Mouse (Mus musculus) embryo, embryonic 10 days (tissue): ENCODE measurements around the gene Skp1a.
"Not testable (repeated sequence)": the region's sequence is repeated elsewhere in the genome, so short reads cannot be mapped to it uniquely, and the experiment has no call there.

Experiments
- DNase-seq: peaks from one replicate; pipeline ENCODE4 v3.0.0-alpha.2; 2015; ENCODE audit warnings: low spot score

The Skp1a gene

DNA sequence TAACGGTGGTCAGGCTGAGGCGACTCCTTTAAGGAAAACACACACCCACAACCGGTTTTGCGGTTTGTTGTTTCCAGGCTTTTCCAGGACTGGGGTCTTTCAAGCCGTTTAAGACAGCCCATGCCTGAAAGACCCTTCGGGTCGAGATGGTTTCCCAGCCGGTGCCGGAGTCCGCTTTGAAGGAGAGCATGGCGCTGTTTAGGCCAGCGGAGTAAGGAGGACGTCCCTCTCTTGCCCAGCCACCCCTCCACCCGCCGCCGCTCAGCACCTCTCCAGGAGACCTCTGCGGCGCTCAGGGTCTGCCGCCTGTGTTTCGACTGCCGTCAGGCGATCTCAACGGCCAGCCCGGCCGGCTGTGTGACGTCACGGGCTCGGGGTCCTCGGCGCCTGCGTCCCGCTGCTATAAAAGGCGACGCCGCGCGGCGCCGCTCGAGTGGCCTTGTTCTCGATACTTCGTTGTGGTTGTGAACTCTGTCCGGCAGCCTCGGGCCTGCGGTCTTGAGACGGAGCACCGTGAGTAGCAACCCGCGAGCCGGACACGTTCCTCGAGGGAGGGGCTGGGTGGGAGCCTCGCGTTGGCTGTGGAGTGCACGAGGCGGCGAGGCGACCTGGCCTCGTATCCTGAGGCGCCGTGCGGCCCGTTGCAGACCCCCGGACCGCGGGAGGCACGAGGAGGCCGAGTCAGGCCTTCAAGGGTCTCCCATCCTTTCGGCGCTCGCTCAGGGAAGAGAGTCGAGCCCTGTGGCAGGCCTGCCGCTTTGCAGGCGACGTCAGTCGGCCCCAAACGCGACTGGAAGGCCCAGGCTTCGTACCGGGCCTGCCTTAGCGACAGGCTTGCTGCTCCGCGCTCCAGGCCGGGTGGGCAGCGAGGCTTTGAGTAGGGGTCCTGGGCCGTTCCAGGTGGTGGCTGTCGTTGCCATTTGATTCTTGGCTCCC is at the start of gene Skp1a:
TSS of gene Skp1a (plus strand) at position 390 of the 936 bp plus-strand sequence.
- peak; percentile 87 for DNase-seq

DNA sequence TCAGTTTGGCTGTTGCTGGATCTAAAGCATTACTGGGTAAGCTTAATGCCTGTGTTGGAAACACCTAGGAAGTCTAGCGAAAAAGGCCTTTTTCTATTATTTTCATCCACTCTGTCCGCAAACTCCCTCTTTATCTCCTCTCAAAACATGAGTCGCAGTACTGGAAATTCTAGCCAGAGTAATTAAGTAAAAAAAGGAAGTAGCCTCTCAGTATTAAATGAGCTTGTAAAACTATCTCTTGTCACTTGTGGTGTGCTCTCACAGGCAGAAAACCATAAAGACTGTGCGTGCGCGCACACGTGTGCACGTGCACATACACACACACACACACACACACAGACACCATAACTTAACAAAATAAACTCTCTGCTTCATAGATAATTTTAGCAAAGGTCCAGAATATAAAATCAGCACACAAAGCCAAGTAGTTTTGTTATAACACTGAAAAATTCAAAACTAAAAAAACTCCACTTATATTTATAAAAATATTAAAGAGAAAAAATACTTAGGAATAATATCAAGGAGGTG is 35.2 kb upstream of the Skp1a start:
- DNase-seq, result not testable (repeated sequence)

DNA sequence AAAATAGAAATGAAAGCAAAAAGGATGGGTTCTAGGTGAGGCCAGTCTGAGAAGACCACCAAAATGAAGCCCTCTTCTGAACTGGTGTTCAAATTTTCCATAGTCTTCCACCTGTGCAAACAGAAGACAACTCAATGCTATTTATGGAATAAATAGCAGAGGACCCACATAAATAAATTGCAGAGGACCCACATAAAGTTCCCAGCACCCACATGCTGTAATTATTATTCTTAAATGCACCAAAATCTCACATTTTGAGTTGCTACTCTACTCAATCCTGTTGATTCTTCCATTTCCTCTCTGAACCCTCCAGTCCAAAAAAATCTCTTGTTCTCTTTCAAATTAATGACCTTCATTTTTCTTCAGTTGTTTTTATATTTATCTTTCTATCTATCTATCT is 17.9 kb upstream of the Skp1a start, which contains the start of gene Olfr1371:
TSS of gene Olfr1371 (minus strand) at position 101 of the 400 bp plus-strand sequence.
- no peak for DNase-seq

DNA sequence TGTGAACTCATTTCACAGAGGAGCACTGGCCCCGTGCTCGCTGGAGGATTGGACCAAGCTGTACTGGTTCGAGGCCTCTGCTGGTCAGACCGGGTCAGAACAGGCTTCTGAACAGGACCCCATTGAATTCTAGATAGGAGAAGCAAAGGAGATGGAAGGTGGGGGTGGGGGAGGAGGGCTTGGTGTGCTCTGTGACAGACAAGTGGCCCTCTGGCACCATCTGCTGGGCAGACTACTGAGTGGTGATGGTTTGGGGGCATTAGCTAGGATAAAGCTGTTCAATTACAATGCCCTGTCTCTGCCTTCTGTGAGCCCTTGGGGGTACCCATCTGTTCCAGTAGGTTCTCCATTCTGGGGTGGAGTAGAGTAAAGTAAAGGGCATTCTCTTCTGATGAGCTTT is 11.5 kb upstream of the Skp1a start:
- DNase-seq, result peak; percentile 80

DNA sequence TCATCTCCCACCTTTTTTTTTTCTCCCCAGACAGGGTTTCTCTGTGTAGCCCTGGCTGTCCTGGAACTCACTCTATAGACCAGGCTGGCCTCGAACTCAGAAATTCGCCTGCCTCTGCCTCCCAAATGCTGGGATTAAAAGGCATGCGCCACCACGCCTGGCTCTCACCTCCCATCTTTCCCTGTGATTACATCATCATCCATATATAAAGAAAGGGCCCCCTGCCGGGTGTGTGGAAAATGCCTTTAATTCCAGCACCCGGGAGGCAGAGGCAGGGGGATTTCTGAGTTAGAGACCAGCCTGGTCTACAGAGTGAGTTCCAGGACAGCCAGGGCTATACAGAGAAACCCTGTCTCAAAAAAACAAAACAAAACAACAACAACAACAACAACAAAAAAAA is 9.9 kb upstream of the Skp1a start:
- DNase-seq, result not testable (repeated sequence)

DNA sequence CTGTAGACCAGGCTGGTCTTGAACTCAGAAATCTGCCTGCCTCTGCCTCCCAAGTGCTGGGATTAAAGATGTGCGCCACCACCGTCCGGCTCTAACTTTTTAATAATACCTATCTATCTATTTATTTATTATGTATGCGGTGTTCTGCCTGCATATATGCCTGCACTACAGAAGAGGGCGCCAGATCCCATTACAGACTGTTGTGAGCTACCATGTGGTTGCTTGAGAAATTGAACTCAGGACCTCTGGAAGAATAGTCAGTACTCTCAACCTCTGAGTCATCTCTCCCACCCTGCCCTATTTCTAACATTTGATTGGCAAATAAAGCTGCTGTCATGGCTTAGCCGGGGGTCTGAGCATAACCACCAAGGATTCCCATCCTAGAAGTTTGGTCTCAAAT is 8.9 kb upstream of the Skp1a start:
- DNase-seq, result peak; percentile 11

DNA sequence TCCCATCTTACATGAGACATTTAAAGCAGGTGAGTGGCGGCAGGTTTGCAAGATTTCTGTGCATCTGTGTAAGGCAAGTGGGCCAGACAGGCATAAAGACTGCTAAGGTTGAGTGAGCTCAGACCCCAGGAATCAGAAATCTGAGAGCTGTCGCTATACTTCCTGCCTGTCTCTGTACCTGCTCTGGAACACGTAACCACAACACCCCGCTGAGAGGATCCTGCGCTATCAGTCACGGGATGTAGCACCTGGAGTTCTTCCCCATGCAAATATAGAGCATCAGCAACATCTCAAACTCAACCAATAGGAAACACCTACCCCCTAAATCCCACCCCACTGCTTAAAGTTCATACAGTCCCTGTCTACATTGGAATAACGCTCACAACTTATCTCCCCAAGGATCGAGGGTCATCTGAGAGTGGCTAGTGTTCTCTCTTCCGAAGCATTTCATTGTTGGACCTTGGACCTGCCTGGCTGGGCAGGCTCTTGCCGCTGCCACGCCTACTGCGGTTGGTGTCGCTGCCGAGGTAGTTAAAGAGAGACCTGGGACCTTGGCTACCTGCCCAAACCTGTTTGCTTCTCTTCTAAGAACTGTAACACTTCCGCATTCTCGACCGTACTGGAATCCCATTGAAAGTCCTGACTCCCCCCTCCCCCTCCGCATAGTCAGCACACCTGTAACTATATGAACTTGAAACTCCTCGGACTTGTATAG is 7.7 kb upstream of the Skp1a start:
- DNase-seq, result peak; percentile 47

DNA sequence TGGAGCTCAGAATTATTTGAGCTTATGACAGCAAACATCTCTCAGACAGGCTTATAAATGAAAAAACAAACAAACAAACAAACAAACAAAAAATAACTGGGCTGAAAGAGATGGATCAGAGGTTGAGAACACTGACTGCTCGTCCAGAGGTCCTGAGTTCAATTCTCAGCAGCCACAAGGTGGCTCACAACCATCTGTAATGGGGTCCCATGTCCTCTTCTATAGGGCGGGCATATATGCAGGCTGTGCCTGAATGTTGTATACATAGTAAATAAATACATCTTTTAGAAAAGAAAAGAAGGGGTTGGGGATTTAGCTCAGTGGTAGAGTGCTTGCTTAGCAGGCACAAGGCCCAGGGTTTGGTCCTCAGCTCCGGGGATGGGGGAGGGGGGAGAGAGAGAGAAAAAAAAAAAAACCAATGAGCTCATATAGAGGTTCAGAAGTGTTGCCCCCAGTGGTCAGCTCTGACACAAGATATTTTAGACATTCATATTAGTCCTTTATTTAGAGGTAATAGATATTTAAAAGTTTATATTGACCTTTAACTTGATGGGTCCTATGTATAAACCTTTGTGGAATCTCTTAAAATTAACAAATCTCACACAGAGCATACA is 5.7 kb upstream of the Skp1a start:
- DNase-seq, result no peak

DNA sequence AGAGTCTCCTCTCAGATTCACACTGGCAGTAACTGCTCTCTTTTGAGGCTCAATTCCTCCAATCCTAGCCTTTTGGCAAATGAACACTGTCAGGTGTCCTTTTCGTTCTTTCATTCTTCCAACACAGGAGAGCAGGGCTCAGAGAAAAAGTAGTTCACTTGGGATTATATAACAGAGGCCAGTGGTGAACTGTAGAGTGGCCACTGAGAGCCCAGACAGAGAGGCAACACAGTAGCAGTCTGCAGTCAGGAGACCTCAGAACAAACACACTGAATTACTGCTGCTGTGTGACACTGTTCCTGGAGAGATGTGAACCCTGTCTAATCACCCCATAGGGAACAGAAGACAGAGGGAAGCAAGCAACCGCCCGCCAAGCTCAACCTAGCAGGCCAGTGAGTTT is 4.7 kb upstream of the Skp1a start:
- no peak for DNase-seq

DNA sequence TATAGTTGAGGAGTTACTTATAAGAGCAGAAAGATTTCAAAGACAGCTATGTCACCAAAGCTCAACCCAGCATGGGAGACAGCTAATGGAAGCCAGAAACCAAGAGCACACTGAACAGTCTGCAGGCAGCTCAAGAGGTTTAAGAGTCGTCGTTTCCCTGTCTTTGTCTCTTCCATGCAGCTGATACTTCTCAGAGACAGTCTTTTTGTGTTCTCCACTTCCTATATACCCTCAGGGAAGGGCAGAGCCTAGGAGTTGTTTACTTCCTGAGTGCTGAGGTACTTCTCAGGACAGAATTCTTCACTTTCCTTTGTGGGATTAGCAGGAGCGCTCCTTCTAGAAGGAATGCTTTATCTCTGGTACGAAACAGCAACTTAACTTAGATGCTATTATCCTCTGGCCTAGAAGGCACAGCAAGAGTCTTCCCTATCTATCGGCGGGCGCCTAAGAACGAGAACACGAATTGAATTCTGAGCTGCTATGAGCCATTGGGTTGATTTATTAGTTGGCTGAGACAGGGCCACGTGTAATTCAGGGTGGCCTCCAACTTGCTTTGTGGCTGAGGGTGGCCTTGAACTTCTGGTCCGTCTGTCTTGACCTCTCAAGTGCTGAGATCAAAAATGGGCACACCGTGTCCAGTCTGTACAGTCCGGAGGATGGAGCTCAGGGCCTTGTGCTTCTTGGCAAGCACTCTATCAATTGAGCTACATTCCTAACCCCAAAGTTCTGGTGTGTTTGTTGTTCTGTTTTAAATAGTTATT is 4.1 kb upstream of the Skp1a start:
- no peak for DNase-seq

DNA sequence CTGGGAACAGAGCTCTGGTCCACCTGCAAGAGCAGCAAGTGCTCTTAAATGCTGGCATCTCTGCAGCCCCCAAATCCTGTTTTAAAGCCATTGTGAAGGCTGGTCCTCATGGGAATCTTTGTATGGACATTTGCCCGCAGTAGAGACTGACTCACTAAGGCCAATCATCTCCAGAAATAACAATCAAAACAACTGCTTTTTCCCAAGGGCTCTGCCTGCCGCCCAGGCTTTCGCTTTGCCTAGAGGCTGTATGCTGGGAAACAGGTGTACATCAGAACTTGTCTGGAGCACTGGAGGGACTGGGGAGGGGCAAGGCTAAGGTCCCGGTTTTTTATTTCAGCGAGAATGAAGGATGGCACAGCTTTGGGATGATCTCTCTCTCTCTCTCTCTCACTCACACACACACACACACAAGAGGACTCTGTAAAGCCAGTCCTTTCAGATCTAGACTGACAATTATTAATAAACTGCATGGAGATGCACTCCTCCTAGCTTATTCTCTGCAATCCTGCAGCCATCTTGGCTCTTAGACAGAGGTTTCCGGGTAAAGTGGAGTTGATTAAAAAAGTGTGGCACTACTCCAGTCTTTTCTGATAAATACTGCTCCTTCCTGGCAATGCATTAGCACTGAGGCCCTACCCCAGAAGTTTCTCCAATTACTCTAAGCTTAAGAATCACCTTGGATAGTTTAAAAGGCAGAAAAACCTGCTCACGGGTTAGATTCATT is 2.9 kb upstream of the Skp1a start:
- no peak for DNase-seq

DNA sequence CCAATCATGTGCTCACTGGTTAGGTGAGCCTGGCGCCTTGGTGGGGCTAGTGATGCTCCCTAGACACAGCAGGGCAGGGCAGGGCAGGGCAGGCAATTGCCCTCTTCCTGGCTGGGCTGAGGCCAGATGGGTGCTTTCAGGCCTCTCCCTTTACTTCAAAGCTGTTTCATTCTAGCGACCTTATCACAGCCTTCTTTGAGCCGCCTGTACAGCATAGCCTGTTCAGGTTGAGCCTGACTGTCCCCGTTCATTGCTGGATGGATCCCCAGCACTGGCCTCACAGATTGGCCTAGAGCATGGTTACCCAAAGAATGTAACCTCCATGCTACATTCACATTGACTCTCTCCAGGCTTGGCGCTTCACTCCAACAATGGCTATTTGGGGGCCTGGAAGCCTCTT is 1.1 kb upstream of the Skp1a start:
- no peak for DNase-seq

DNA sequence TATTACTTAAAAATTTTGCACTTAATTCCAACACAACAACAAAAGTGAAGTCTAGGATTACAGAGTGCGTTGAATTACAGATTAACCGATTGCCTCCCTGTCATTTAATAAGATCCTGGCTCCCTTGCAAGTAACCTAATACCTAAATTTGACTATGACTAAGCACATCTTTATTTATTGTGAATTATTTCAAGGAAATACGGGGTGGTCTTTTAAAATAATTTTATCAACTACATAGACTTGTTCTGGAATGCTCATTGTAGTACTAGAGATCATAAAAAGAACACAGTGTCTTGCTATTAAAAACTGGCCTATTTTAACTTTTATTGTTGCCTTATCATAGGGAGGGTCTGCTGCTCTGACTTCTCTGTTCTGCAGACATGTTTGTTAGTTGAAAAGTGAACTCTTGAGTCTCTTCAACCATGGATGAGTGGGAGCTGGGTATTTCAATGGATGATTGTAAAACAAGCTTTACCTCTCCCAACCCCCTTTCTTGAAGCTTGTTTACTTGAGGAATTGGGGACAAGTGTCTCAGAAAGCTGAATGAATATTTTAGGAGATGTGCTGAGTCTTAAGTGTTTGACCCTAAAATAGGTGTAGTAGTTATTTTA is 1.4 kb downstream of the Skp1a start:
- no peak for DNase-seq

DNA sequence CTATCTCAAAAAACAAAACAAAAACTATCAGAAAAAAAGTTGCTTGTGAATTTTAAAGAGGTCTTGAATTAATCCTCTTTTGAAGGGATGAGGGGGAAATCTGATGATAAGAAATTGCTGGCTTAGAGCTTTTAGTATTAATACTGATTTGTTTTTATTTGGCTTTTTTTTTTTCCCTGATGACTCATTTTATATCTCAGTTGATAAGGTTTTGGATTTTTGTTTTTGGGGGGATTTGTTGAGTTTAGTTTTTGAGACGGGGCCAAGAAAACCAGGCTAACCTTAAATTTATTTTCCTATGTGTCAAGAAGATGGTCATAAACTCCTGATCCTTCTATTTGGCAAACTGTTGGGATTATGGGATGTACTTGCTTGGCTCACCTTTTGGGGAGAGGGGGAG is 2.1 kb downstream of the Skp1a start:
- DNase-seq, result no peak

DNA sequence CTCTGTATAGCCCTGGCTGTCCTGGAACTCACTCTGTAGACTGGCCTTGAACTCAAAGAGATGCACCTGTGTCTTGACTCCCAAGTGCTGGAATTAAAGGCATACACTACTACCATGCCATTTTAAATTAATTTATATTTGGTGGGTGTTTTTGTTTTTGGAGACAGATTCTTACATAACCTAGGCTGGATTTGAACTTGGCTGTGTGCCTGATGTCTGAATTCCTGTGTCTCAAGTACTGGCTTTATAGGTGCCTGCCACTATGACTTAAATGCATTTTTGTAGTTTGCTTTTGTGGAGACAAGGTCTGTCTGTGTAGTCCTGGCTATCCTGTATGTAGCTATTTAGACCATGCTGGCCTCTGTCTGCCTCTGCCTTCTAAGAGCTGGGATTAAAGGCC is 2.7 kb downstream of the Skp1a start:
- DNase-seq, result no peak

DNA sequence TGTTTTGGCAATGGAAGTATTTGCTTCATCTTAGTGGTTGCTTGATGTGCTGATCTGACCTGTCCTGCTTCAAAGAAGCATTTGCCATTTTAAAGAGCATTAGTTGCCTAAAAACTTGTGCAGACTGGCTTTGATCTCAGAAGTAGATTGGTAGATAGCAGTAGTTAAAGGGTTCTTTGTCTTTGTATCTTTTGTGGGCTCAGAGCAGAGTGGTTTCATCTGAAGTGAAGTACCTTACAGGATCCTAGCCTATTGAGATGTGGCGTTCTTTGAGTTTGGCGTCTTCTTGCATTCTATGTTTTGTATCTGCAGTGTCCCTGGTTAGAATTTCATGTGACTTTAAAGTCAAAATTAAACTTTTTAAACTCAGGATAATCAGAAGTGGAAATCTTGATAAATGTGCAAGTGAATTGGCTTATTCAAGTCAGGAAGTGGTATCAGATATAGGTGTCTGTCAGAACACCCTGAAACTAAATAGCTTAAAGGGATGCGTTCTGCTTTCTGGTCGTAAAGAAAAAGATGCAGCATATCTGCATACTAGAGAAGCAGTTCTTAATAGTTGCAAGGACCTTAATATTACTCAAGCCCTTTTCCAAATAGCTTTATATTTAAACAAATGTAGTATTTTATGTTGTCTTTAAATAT is 9.2 kb downstream of the Skp1a start:
- no peak for DNase-seq

DNA sequence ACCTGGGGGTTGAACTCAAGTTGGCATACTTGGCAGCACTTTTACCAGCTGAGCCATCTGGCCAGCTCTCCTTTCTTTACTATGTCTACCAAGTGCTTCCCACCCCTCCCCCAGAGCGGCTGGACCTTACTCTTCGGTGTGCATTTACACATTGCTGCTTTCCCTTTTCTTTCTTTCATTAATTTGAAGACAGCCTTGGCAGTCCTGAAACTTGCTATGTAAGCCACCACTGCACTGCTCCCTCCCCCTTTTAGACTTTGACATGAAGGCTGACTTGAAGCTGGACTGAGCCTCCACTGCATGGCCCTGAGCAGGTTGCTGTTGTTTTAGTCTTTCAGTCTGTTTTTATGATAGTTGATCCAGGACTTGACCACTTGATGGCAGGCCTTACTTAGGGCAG is 17.7 kb downstream of the Skp1a start:
- DNase-seq, result no peak

DNA sequence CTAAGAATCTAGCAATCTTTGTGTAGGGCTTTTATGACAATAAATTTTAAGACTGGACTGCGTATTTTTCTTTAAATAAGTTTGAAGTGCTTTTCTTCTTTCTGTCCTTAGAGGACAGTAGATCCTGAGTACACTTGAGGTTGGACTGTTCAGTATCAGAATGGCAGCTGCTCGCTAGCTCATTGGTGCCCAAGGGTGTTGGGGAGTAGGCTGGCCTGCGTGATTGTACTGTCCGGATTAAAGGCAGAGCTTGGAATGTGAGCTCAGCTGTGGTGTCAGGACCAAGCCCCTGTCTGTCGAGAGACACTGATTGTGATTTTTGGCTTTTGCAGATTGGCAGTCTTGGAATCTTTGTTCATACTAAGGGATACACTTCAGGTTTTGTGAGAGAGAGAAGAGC is 20.0 kb downstream of the Skp1a start:
- no peak for DNase-seq

DNA sequence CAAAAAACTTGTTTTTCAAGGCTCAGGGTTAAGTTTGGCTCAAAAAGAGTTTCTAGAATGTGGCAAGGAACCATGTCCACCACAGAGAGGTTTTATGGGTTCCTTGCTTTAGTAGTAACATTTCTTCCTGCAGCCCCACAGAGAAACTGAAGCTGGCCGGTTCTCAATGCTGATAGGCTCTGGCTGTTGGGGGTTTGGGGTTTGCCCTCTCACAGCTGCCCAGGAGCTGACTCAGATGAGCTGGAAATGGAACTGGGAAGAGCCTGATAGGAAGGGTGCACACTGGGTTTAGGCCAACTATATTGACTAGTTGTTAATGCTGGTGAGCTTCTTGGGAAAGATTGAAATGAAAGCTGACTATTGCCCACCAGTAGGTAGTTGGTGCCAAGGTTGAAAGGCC is 20.9 kb downstream of the Skp1a start:
- no peak for DNase-seq
